Mouse (Mus musculus) heart, embryonic 16.5 days (tissue): Measurements from ENCODE around the gene Il6. TPM values are rescaled to one million over a fixed set of nuclear protein-coding genes. Genes with fewer than 3 reads are reported as not detected.

Source experiments
- polyA plus RNA-seq: library from polyadenylated mRNA; unstranded; fragments of >200 nt; fragmentation: Nextera tagmentation; extraction: Ambion mirVana; gene quantifications from 2 replicates; pipeline ENCODE4 v1.2.1, GENCODE M21; 2015

Gene Il6
- polyA plus RNA-seq, 1 experiment from 2014 or later = 0.09 TPM

Other genes starting within 250 kb of the Il6 start
- gene Tyms, start 60.5 kb downstream of the Il6 start, polyA plus RNA-seq = 99.3 and 110 TPM in 2 replicates
- 0.12 and 0.20 TPM in 2 replicates for gene Garem2, start 92.0 kb downstream of the Il6 start, polyA plus RNA-seq
- not detected in 2 replicates for gene 3110082J24Rik, start 93.0 kb downstream of the Il6 start, polyA plus RNA-seq
- 349 and 361 TPM in 2 replicates for gene Hadha, start 142.0 kb downstream of the Il6 start, polyA plus RNA-seq
- 490 and 509 TPM in 2 replicates for gene Hadhb, start 142.1 kb downstream of the Il6 start, polyA plus RNA-seq
- 0.33 and 0.44 TPM in 2 replicates for gene Adgrf3, start 192.6 kb downstream of the Il6 start, polyA plus RNA-seq
- 12.8 and 14.2 TPM in 2 replicates for gene Selenoi, start 219.5 kb downstream of the Il6 start, polyA plus RNA-seq